Mouse (Mus musculus) adrenal gland, postnatal 25 days (tissue): Measurements from ENCODE around the gene App. TPM values are rescaled to one million over a fixed set of nuclear protein-coding genes. Genes with fewer than 3 reads are reported as not detected.

ENCODE experiments used
- DNase-seq: peaks from one replicate; pipeline ENCODE4 v3.0.0; 2021; ENCODE audit warnings: mixed read lengths
- long read RNA-seq: library from polyadenylated mRNA; stranded (forward); transcript quantifications from one replicate; pipeline ENCODE4 v2.0.0, GENCODE M21; 2021
- total RNA-seq: library from RNA; stranded (reverse); gene quantifications from 2 replicates; pipeline ENCODE4 v1.2.3, GENCODE M21; 2021

The App gene
- total RNA-seq: 357 and 373 TPM in 2 replicates
- long read RNA-seq, full-length matches to known transcripts: 337 of 420 reads
- long read RNA-seq, partial matches to known transcripts: 42 of 420 reads
- long read RNA-seq, other reads (novel, unspliced or antisense): 41 of 420 reads

- peak; percentile 94 for DNase-seq
Measured at GRCm38 (mm10) chr16:85173373-85174081, at the start of gene App. Gene App, minus strand, starts transcription at chr16:85173766.

- DNase-seq: peak; percentile 1
Measured at GRCm38 (mm10) chr16:85215846-85216245, 42.3 kb upstream of the App start.

- no peak for DNase-seq
Measured at GRCm38 (mm10) chr16:85215173-85215572, 41.6 kb upstream of the App start.

GRCm38 (mm10) chr16:85195622-85196021, 22.1 kb upstream of the App start:
- DNase-seq: no peak

- DNase-seq: no peak
Measured at GRCm38 (mm10) chr16:85195167-85195566, 21.6 kb upstream of the App start.

GRCm38 (mm10) chr16:85181502-85181901, 7.9 kb upstream of the App start:
- DNase-seq: no peak

- DNase-seq: no peak
Measured at GRCm38 (mm10) chr16:85180710-85181109, 7.1 kb upstream of the App start.

- no peak for DNase-seq
Measured at GRCm38 (mm10) chr16:85176666-85177065, 3.1 kb upstream of the App start.

- DNase-seq: peak; percentile 76
Measured at GRCm38 (mm10) chr16:85172571-85173372, 794 bp downstream of the App start.

- peak; percentile 26 for DNase-seq
Measured at GRCm38 (mm10) chr16:85171976-85172570, 1.5 kb downstream of the App start.

- no peak for DNase-seq
Measured at GRCm38 (mm10) chr16:85170826-85171510, 2.6 kb downstream of the App start.

GRCm38 (mm10) chr16:85168821-85169220, 4.7 kb downstream of the App start:
- DNase-seq: peak; percentile 18

- no peak for DNase-seq
Measured at GRCm38 (mm10) chr16:85166205-85166604, 7.4 kb downstream of the App start.

GRCm38 (mm10) chr16:85165631-85166030, 7.9 kb downstream of the App start:
- DNase-seq: no peak

- DNase-seq: no peak
Measured at GRCm38 (mm10) chr16:85165177-85165576, 8.4 kb downstream of the App start.

GRCm38 (mm10) chr16:85162779-85163178, 10.8 kb downstream of the App start:
- no peak for DNase-seq

- DNase-seq: no peak
Measured at GRCm38 (mm10) chr16:85160140-85160539, 13.4 kb downstream of the App start.

GRCm38 (mm10) chr16:85157796-85158546, 15.6 kb downstream of the App start:
- no peak for DNase-seq

- DNase-seq: no peak
Measured at GRCm38 (mm10) chr16:85157156-85157555, 16.4 kb downstream of the App start.

GRCm38 (mm10) chr16:85155836-85156235, 17.7 kb downstream of the App start:
- DNase-seq: no peak

GRCm38 (mm10) chr16:85152457-85152856, 21.1 kb downstream of the App start:
- no peak for DNase-seq

GRCm38 (mm10) chr16:85151681-85152080, 21.9 kb downstream of the App start:
- no peak for DNase-seq
